Mouse (Mus musculus) bone marrow macrophage, adult 2 months (primary cell): ENCODE data around the gene Ndufs4.

Experiments
- CTCF ChIP-seq: IDR thresholded peaks from 2 replicates; pipeline ENCODE4 v1.5.1; 2012; ENCODE audit warnings: low read depth, mild to moderate bottlenecking, low read length, moderate library complexity
- POLR2A ChIP-seq: IDR thresholded peaks from 2 replicates; pipeline ENCODE4 v1.6.1; 2012; ENCODE audit warnings: mild to moderate bottlenecking, low read depth, low read length, borderline replicate concordance

DNA sequence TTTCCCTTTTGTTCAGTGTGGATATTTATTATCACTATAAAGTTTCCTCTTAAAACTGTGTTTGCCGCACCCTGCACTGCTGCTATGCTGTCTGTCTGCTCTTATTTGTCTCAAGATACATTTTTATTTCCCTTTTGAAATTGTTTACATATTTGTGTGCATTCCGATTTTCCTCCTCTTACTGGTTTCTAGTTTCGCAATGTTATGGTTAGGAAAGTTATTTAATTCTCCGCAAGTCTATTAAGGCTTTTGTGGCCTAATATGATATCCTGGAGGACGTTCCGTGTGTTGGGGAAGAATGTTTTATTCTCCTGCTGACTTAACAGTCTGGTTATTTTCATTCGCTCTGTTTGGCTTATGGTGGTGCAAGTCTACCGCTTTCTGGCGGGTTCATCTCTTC lies 120.3 kb downstream of the Ndufs4 start:
- TF ChIP-seq POLR2A (no peak), CTCF (no peak)
